Mouse (Mus musculus): ENCODE measurements around the gene Peg3. TPM values are rescaled to one million over a fixed set of nuclear protein-coding genes. Genes with fewer than 3 reads are reported as not detected.

Peg3 gene
- polyA plus RNA-seq, 1 experiment from 2014 or later = 119 TPM

- Histone ChIP-seq H3K27ac (0 out of 2 replicates have a peak overlapping the region, but pooled peaks have one; percentile 2), H3K4me1 (peaks cover 28% of the 10 kb centered on the region), H3K4me3 (replicated peaks) (no peak overlapping the region), H3K9ac (no peak overlapping the region), H3K27me3 (no peaks in the 10 kb centered on the region), H3K4me2 (no peak overlapping the region), H3K9me3 (no peaks in the 10 kb centered on the region), H3K36me3 (replicated peaks) (no peaks in the 10 kb centered on the region)
- ATAC-seq (ENCODE audit: low FRiP score) = no peak
- WGBS = 35% methylated on average over 7 of the region's 7 CpGs
Measured at GRCm38 (mm10) chr7:6749196-6749595, 19.0 kb upstream of the Peg3 start.

GRCm38 (mm10) chr7:6744281-6744904, 14.2 kb upstream of the Peg3 start:
- no peaks in the 10 kb centered on the region for H3K36me3 ChIP-seq (replicated peaks)
- H3K4me3 ChIP-seq (replicated peaks) = no peak overlapping the region
- H3K9me3 ChIP-seq = no peaks in the 10 kb centered on the region
- no peak overlapping the region for H3K27ac ChIP-seq
- WGBS = 81% methylated on average over 10 of the region's 10 CpGs
- H3K4me1 ChIP-seq = peaks cover 3% of the 10 kb centered on the region; the same call in 1 of the 2 replicates
- no peak overlapping the region for H3K4me2 ChIP-seq
- no peak overlapping the region for H3K9ac ChIP-seq
- ATAC-seq (ENCODE audit: low FRiP score) = no peak
- H3K27me3 ChIP-seq = no peaks in the 10 kb centered on the region

GRCm38 (mm10) chr7:6736060-6736459, 5.8 kb upstream of the Peg3 start:
- no peak for ATAC-seq (ENCODE audit: low FRiP score)
- Histone ChIP-seq H3K36me3 (replicated peaks) (no peaks in the 10 kb centered on the region), H3K9me3 (no peaks in the 10 kb centered on the region), H3K4me2 (no peak overlapping the region), H3K4me1 (no peaks in the 10 kb centered on the region), H3K27me3 (no peaks in the 10 kb centered on the region), H3K27ac (no peak overlapping the region), H3K9ac (no peak overlapping the region), H3K4me3 (replicated peaks) (no peak overlapping the region)
- WGBS = 74% methylated on average over 1 of the region's 1 CpGs

- peaks cover 41% of the 10 kb centered on the region for H3K9me3 ChIP-seq
- H3K4me2 ChIP-seq = peak overlapping the region; percentile 62
- peak overlapping the region; percentile 48; the same call in 1 of the 2 replicates for H3K9ac ChIP-seq
- ATAC-seq (ENCODE audit: low FRiP score) = no peak
- H3K4me1 ChIP-seq = no peaks in the 10 kb centered on the region
- H3K4me3 ChIP-seq (replicated peaks) = peak overlapping the region; percentile 58
- no peaks in the 10 kb centered on the region for H3K36me3 ChIP-seq (replicated peaks)
- H3K27me3 ChIP-seq = no peaks in the 10 kb centered on the region
- H3K27ac ChIP-seq = peak overlapping the region; percentile 22; the same call in 1 of the 2 replicates
- WGBS = 41% methylated on average over 4 of the region's 4 CpGs
Measured at GRCm38 (mm10) chr7:6731930-6732329, 1.7 kb upstream of the Peg3 start.

- H3K9ac ChIP-seq = peak overlapping the region; percentile 48
- H3K4me3 ChIP-seq (replicated peaks) = peak overlapping the region; percentile 58
- ATAC-seq (ENCODE audit: low FRiP score) = no peak
- peak overlapping the region; percentile 62 for H3K4me2 ChIP-seq
- H3K4me1 ChIP-seq = no peaks in the 10 kb centered on the region
- H3K27ac ChIP-seq = no peak overlapping the region
- WGBS = 49% methylated on average over 3 of the region's 3 CpGs
- H3K9me3 ChIP-seq = peaks cover 42% of the 10 kb centered on the region
- H3K27me3 ChIP-seq = no peaks in the 10 kb centered on the region
- H3K36me3 ChIP-seq (replicated peaks) = no peaks in the 10 kb centered on the region
Measured at GRCm38 (mm10) chr7:6731373-6731772, 1.1 kb upstream of the Peg3 start.

- H3K4me1 ChIP-seq = no peaks in the 10 kb centered on the region
- H3K27ac ChIP-seq = peak overlapping the region; percentile 71
- peak overlapping the region; percentile 62 for H3K4me2 ChIP-seq
- 0 out of 2 replicates have a peak, but pooled peaks cover under 1% of the 10 kb centered on the region for H3K36me3 ChIP-seq (replicated peaks)
- WGBS = 46% methylated on average over 15 of the region's 15 CpGs
- no peaks in the 10 kb centered on the region for H3K27me3 ChIP-seq
- H3K4me3 ChIP-seq (replicated peaks) = peak overlapping the region; percentile 58
- peaks cover 42% of the 10 kb centered on the region for H3K9me3 ChIP-seq
- ATAC-seq (ENCODE audit: low FRiP score) = no peak
- H3K9ac ChIP-seq = peak overlapping the region; percentile 48
Measured at GRCm38 (mm10) chr7:6730801-6731200, 570 bp upstream of the Peg3 start.

- H3K36me3 ChIP-seq (replicated peaks) = 0 out of 2 replicates have a peak, but pooled peaks cover 6% of the 10 kb centered on the region
- ATAC-seq (ENCODE audit: low FRiP score) = peak; percentile 72
- H3K4me1 ChIP-seq = no peaks in the 10 kb centered on the region
- H3K9ac ChIP-seq = peak overlapping the region; percentile 65
- H3K4me2 ChIP-seq = peak overlapping the region; percentile 62
- peak overlapping the region; percentile 58 for H3K4me3 ChIP-seq (replicated peaks)
- H3K27me3 ChIP-seq = no peaks in the 10 kb centered on the region
- WGBS = 51% methylated on average over 37 of the region's 37 CpGs
- peak overlapping the region; percentile 94 for H3K27ac ChIP-seq
- peaks cover 42% of the 10 kb centered on the region for H3K9me3 ChIP-seq
Measured at GRCm38 (mm10) chr7:6729061-6729817, 992 bp downstream of the Peg3 start.

- peaks cover 42% of the 10 kb centered on the region for H3K9me3 ChIP-seq
- peak overlapping the region; percentile 44 for H3K4me2 ChIP-seq
- 48% methylated on average over 19 of the region's 19 CpGs for WGBS
- 0 out of 2 replicates have a peak, but pooled peaks cover 7% of the 10 kb centered on the region for H3K36me3 ChIP-seq (replicated peaks)
- H3K27ac ChIP-seq = peak overlapping the region; percentile 94
- no peaks in the 10 kb centered on the region for H3K27me3 ChIP-seq
- H3K9ac ChIP-seq = no peak overlapping the region
- ATAC-seq (ENCODE audit: low FRiP score) = peak; percentile 83
- no peaks in the 10 kb centered on the region for H3K4me1 ChIP-seq
- H3K4me3 ChIP-seq (replicated peaks) = peak overlapping the region; percentile 58
Measured at GRCm38 (mm10) chr7:6728263-6728931, 1.8 kb downstream of the Peg3 start.

GRCm38 (mm10) chr7:6727351-6728121, 2.7 kb downstream of the Peg3 start:
- Histone ChIP-seq H3K9me3 (peaks cover 42% of the 10 kb centered on the region), H3K9ac (no peak overlapping the region), H3K27ac (peak overlapping the region; percentile 87), H3K4me1 (no peaks in the 10 kb centered on the region), H3K4me2 (peak overlapping the region; percentile 44), H3K36me3 (replicated peaks) (peaks cover 10% of the 10 kb centered on the region; the same call in 1 of the 2 replicates), H3K27me3 (no peaks in the 10 kb centered on the region), H3K4me3 (replicated peaks) (peak overlapping the region; percentile 58)
- WGBS = 46% methylated on average over 19 of the region's 19 CpGs
- ATAC-seq (ENCODE audit: low FRiP score) = peak; percentile 51

- H3K4me3 ChIP-seq (replicated peaks) = no peak overlapping the region
- ATAC-seq (ENCODE audit: low FRiP score) = no peak
- H3K4me2 ChIP-seq = no peak overlapping the region
- no peaks in the 10 kb centered on the region for H3K27me3 ChIP-seq
- no peak overlapping the region for H3K9ac ChIP-seq
- H3K27ac ChIP-seq = no peak overlapping the region
- H3K4me1 ChIP-seq = no peaks in the 10 kb centered on the region
- H3K9me3 ChIP-seq = no peaks in the 10 kb centered on the region
- peaks cover 66% of the 10 kb centered on the region for H3K36me3 ChIP-seq (replicated peaks)
- 94% methylated on average over 15 of the region's 15 CpGs for WGBS
Measured at GRCm38 (mm10) chr7:6709396-6709795, 20.8 kb downstream of the Peg3 start.

GRCm38 (mm10) chr7:6708451-6709180, 21.6 kb downstream of the Peg3 start:
- ATAC-seq (ENCODE audit: low FRiP score) = no peak

More at GRCm38 (mm10) chr7:6708451-6709180, 21.6 kb downstream of the Peg3 start:
- no peaks in the 10 kb centered on the region for H3K27me3 ChIP-seq
- no peaks in the 10 kb centered on the region for H3K4me1 ChIP-seq
- peaks cover 66% of the 10 kb centered on the region for H3K36me3 ChIP-seq (replicated peaks)
- no peak overlapping the region for H3K4me3 ChIP-seq (replicated peaks)
- 90% methylated on average over 17 of the region's 17 CpGs for WGBS
- no peak overlapping the region for H3K4me2 ChIP-seq
- H3K9ac ChIP-seq = no peak overlapping the region
- H3K27ac ChIP-seq = no peak overlapping the region
- H3K9me3 ChIP-seq = no peaks in the 10 kb centered on the region

All from forebrain, embryonic 12.5 days (tissue).